Mouse (Mus musculus) hindbrain, embryonic 16.5 days (tissue): ENCODE data around the gene Vkorc1. TPM values are rescaled to one million over a fixed set of nuclear protein-coding genes. Genes with fewer than 3 reads are reported as not detected.
"Not testable (repeated sequence)": the region's sequence is repeated elsewhere in the genome, so short reads cannot be mapped to it uniquely, and the experiment has no call there.

Experiments
- ATAC-seq: fragments of 200-750 bp; cut with Nextera tagmentation; 2 replicates; pipeline ENCODE4 v1.8.0; 2017; ENCODE audit warnings: moderate TSS enrichment, moderate library complexity
- H3K27ac ChIP-seq: fragments of 300-500 bp; sonication (generic); 2 replicates; pipeline ENCODE4 v1.5.1; 2014; ENCODE audit warnings: low read depth, mild to moderate bottlenecking, control low read depth, low read length, moderate library complexity
- H3K27me3 ChIP-seq: fragments of 300-500 bp; sonication (generic); replicated peaks from 2 replicates; pipeline ENCODE4 v1.6.1; 2014; ENCODE audit warnings: low read length; ENCODE audit not compliant: control insufficient read depth, insufficient read depth
- H3K36me3 ChIP-seq: fragments of 300-500 bp; sonication (generic); 2 replicates; pipeline ENCODE4 v1.6.1; 2014; ENCODE audit warnings: mild to moderate bottlenecking, low read length, moderate library complexity, mixed read lengths; ENCODE audit not compliant: control insufficient read depth, insufficient read depth
- H3K4me1 ChIP-seq: fragments of 300-500 bp; sonication (generic); 2 replicates; pipeline ENCODE4 v1.6.1; 2014; ENCODE audit warnings: low read depth, low read length; ENCODE audit not compliant: control insufficient read depth, insufficient read depth
- H3K4me2 ChIP-seq: fragments of 300-500 bp; sonication (generic); 2 replicates; pipeline ENCODE4 v1.6.1; 2014; ENCODE audit warnings: mild to moderate bottlenecking, low read length, control low read depth, moderate library complexity
- H3K4me3 ChIP-seq: fragments of 300-500 bp; sonication (generic); 2 replicates; pipeline ENCODE4 v1.5.1; 2014; ENCODE audit warnings: mild to moderate bottlenecking, low read length, control low read depth, moderate library complexity
- H3K9ac ChIP-seq: fragments of 300-500 bp; sonication (generic); 2 replicates; pipeline ENCODE4 v1.6.1; 2014; ENCODE audit warnings: low read depth, mild to moderate bottlenecking, control low read depth, low read length, moderate library complexity
- H3K9me3 ChIP-seq: fragments of 300-500 bp; sonication (generic); 2 replicates; pipeline ENCODE4 v1.6.1; 2014; ENCODE audit warnings: mild to moderate bottlenecking, low read length, moderate library complexity; ENCODE audit not compliant: control insufficient read depth
- WGBS: fragments of 180-500 bp; shearing (Covaris S2); extraction: QIAGEN DNeasy Blood & Tissue Kit; methylation state at CpG from one replicate; pipeline ENCODE4 v1.1.7; 2014; 5-methylcytosine and 5-hydroxymethylcytosine counted together
- polyA plus RNA-seq: library from polyadenylated mRNA; unstranded; fragments of >200 nt; fragmentation: Nextera tagmentation; extraction: Ambion mirVana; gene quantifications from 2 replicates; pipeline ENCODE4 v1.2.1, GENCODE M21; 2015

Vkorc1 gene
- polyA plus RNA-seq, 1 experiment from 2014 or later = 75.2 TPM

DNA sequence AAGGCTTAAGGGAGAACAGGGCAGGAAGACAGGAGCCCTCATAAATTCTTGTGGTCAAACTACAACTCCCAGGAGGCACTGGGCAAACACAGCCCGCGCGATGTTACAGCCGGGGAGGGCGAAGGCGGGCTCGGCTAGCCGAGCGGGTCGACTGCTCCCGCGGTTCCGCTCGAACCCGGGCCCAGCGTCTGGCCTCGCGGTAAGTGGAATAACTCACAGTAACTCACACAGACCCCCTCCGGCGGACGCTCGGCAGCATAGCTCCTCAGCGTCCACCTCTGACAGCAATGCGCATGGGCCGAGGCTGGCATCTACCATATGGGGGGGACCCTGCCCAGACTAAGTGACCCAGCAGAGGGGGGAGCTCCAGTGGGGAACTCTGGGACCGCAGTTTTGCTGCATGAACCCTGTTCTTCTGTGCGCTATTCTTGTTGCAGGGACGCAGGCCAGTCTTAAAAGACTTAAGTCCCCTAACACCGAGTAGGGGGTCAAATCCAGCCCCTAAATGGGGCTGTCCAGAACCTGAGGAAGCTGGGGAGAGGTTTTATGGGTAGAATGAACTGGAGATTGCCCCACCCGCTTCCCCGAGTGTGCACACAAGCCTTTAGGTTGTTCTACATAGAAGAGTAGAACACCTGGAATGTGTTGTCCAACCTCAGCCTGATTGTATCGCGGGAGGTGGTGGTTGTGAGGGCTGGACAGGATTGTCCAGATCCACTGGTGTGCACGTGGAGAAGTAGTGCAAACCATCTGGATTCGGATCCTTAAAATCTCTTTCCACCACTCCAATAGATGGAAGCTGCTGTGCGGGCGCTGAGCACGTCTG, 8.8 kb upstream of the Vkorc1 start, which contains the start of gene Bckdk:
Gene Bckdk, plus strand, starts transcription at position 112 of the 826 bp plus-strand sequence.
- H3K4me1 ChIP-seq = peaks cover 9% of the 10 kb centered on the region
- WGBS = 9% methylated on average over 31 of the region's 38 CpGs
- H3K27me3 ChIP-seq = no peaks in the 10 kb centered on the region
- no peaks in the 10 kb centered on the region for H3K9me3 ChIP-seq
- peak; percentile 95 for ATAC-seq
- peak within 1 kb of the TSS; percentile 69 for H3K4me3 ChIP-seq
- peak within 1 kb of the TSS; percentile 83 for H3K9ac ChIP-seq
- peaks cover 22% of the 10 kb centered on the region for H3K36me3 ChIP-seq
- peak within 1 kb of the TSS; percentile 88 for H3K27ac ChIP-seq
- H3K4me2 ChIP-seq = peak within 1 kb of the TSS; percentile 59

DNA sequence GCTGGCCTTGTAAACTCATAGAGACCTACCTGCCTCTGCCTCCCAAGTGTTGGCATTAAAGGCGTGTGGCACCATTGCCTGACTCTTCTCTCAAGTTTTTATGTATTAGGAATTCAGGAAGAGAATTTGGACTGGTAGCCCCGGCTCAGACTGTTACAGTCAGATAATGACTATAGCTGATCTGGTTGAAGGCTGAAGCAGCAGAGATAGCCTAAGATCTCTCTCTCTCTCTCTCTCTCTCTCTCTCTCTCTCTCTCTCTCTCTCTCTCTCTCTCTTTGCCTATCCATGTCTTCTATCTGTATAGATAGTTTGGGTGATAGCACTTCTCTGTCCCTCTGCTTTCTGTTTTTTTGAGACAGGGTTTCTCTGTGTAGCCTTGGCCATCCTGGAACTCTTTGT, 6.4 kb upstream of the Vkorc1 start:
- ATAC-seq = no peak
- Histone ChIP-seq H3K4me1 (peaks cover 9% of the 10 kb centered on the region), H3K9me3 (no peaks in the 10 kb centered on the region), H3K9ac (no peak overlapping the region), H3K36me3 (no peaks in the 10 kb centered on the region), H3K27me3 (no peaks in the 10 kb centered on the region), H3K4me2 (no peak overlapping the region), H3K27ac (no peak overlapping the region), H3K4me3 (no peak overlapping the region)
- WGBS = 78% methylated on average over 2 of the region's 2 CpGs

DNA sequence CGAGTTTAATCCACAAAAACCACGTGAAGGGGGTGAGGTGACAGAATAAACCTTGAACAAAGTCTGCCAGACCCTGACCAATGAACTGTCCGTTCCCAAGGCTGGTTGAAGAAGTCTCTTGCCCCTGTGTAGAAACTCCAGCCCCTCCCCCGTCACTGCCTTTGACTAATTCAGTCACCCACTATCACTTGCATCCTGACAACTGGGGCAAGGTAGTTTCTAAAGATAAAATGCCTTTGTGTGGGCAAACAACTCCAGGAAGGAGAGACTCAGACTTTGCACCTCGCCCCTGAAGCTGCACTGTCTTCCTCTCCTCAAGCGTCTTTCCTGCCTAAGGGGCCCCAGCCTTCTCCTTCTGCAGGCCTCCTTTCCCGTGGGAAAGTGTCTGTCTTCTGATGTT, 4.6 kb upstream of the Vkorc1 start:
- no peak overlapping the region for H3K9ac ChIP-seq
- no peaks in the 10 kb centered on the region for H3K9me3 ChIP-seq
- WGBS = 52% methylated on average over 7 of the region's 7 CpGs
- no peak overlapping the region for H3K4me2 ChIP-seq
- no peak overlapping the region for H3K27ac ChIP-seq
- no peak for ATAC-seq
- no peak overlapping the region for H3K4me3 ChIP-seq
- H3K36me3 ChIP-seq = no peaks in the 10 kb centered on the region
- H3K4me1 ChIP-seq = peaks cover 6% of the 10 kb centered on the region
- H3K27me3 ChIP-seq = no peaks in the 10 kb centered on the region

DNA sequence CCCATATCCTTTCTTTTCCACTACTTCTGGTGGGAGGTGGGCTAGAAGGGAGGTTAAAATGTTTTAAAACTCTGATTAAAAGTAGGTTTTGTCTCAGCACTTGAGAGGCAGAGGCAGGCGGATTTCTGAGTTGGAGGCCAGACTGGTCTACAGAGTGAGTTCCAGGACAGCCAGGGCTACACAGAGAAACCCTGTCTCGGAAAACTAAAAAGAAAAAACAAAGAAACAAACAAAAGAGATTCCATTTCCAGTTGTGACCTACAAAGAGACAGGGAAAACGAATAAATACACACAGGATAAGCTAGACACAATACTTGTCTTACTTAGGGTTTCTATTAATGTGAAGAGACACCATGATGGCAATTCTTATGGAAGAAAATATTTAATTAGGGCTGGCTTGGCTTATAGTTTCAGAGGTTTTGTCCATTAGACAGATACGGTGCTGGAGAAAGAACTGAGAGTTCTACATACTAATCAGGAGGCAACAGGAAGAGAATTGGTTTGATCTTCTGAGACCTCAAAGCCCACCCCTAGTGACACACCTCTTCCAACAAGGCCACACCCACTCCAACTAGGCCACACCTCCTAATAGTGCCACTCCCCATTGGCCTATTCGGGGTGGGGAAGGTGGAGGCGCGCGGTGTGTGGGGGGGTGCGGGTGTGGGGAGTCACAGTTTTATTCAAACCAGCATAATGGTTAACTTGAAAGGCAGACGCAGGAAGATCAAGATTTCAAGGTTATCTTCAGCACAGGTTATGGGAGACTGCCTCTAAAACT, 3.0 kb upstream of the Vkorc1 start:
- WGBS = 38% methylated on average over 10 of the region's 10 CpGs
- H3K4me2 ChIP-seq = no peak overlapping the region
- H3K4me1 ChIP-seq = peaks cover 7% of the 10 kb centered on the region
- no peaks in the 10 kb centered on the region for H3K36me3 ChIP-seq
- no peaks in the 10 kb centered on the region for H3K27me3 ChIP-seq
- ATAC-seq = no peak
- H3K4me3 ChIP-seq = no peak overlapping the region
- no peak overlapping the region for H3K9ac ChIP-seq
- H3K27ac ChIP-seq = no peak overlapping the region
- H3K9me3 ChIP-seq = no peaks in the 10 kb centered on the region

DNA sequence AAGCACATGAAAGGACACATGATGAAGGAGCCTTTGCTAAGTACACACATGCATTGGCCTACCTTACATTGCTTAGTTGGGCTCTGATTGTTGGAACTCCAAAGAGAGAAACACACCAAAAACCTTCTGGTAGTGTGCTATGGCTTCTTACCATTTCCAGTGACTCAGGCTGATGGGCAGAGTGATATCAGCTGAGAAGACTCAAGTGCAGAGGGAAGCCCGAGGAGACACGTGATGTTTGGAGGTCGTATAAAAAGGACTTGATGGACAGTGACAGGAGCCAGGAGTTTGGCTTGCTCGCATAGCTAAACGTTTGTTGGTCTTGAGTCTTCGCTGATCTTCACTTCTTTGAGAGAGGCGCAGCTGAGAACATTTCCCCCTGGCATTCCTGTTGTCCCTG, 2.1 kb upstream of the Vkorc1 start:
- H3K4me1 ChIP-seq = peaks cover 7% of the 10 kb centered on the region
- no peak for ATAC-seq
- H3K9ac ChIP-seq = no peak overlapping the region
- 90% methylated on average over 7 of the region's 7 CpGs for WGBS
- no peak overlapping the region for H3K27ac ChIP-seq
- no peak overlapping the region for H3K4me2 ChIP-seq
- no peaks in the 10 kb centered on the region for H3K36me3 ChIP-seq
- H3K9me3 ChIP-seq = no peaks in the 10 kb centered on the region
- no peaks in the 10 kb centered on the region for H3K27me3 ChIP-seq
- no peak overlapping the region for H3K4me3 ChIP-seq

DNA sequence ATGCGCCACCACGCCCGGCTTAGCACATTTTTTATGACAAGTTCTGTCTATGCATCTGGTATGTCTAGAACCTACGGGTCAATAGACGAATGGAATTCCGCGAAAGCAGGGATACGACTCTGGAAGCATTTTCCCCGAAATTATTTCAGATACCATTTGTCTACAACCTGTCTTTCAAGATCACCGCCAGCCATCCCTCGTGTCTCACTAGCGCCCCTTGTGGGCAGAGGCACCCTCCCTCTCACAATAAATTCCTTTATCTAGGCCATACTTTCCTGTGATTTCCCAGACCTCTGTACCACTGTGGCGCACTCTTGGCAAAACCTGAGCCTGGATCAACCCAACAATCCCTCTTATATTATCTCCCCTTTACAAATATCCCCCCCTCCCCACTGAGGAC, 967 bp upstream of the Vkorc1 start:
- peaks cover 7% of the 10 kb centered on the region for H3K4me1 ChIP-seq
- H3K4me3 ChIP-seq = no peak overlapping the region
- H3K9me3 ChIP-seq = no peaks in the 10 kb centered on the region
- no peak overlapping the region for H3K27ac ChIP-seq
- WGBS = 61% methylated on average over 13 of the region's 13 CpGs
- no peak overlapping the region for H3K4me2 ChIP-seq
- no peak overlapping the region for H3K9ac ChIP-seq
- no peaks in the 10 kb centered on the region for H3K27me3 ChIP-seq
- ATAC-seq = no peak
- no peaks in the 10 kb centered on the region for H3K36me3 ChIP-seq

DNA sequence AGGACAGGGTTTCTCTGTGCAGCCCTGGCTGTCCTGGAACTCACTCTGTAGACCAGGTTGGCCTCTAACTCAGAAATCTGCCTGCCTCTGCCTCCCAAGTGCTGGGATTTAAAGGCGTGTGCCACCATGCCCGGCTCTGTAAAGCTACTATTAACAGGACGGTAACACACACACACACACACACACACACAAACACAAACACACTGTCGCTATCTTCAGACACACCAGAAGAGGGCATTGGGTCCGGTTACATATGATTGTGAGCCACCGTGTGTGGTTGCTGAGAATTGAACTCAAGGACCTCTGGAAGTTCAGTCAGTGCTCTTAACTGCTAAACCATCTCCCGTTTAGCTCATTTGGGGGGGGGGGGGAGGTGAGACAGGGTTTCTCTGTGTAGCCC, 474 bp upstream of the Vkorc1 start:
- peak; percentile 10 for ATAC-seq
- H3K9me3 ChIP-seq, H3K27me3 ChIP-seq, H3K9ac ChIP-seq, H3K4me1 ChIP-seq, H3K36me3 ChIP-seq, H3K27ac ChIP-seq: not testable (repeated sequence)
- Histone ChIP-seq H3K4me2 (peak overlapping the region; percentile 88), H3K4me3 (peak overlapping the region; percentile 79)
- 72% methylated on average over 7 of the region's 7 CpGs for WGBS

DNA sequence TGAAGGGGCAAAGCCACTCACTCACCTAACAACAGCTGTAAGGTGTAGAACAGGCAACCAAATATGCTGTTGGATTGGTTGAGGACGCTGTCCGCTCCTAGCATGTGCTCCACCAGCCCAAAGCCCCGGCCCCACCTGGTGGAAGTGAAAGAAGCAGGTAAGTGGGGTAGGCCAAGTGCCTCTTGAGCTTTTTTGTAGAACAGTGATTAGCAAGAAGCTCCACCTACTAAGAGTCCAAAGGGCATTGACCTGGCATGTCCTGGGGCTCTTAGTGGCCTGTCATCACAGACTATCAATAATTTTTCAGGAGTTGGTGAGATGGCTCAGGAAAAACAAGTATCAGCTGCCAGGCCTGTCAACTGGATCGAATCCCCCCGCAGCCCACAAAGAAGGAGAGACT, 937 bp downstream of the Vkorc1 start:
- H3K27ac ChIP-seq = no peak overlapping the region
- peaks cover 7% of the 10 kb centered on the region for H3K4me1 ChIP-seq
- peak overlapping the region; percentile 88 for H3K4me2 ChIP-seq
- peak overlapping the region; percentile 79 for H3K4me3 ChIP-seq
- H3K9ac ChIP-seq = peak overlapping the region; percentile 75; the same call in 1 of the 2 replicates
- no peak for ATAC-seq
- peaks cover 4% of the 10 kb centered on the region; the same call in 1 of the 2 replicates for H3K36me3 ChIP-seq
- no peaks in the 10 kb centered on the region for H3K27me3 ChIP-seq
- WGBS = 85% methylated on average over 5 of the region's 5 CpGs
- H3K9me3 ChIP-seq = no peaks in the 10 kb centered on the region

DNA sequence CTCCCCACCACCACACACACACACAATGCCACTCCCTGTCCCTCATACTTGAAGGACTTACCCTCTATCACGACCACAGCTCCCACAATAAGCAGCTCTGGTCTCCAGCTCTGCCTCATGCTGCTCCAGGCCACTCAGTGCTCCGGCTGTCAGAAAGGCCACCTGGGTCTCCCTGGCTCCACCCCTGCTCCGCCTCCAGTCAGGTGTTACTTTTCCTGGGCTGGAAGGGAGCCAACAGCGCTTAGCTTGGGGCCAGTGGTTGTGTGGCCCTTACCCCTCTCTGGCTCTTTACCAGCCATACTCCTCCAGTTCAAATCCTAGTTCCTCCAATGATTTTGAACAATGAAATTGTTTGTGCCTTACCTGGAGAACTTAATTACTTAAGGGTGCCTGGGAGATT, 4.6 kb downstream of the Vkorc1 start, which contains the start of gene Prss53:
Gene Prss53, minus strand, starts transcription at position 173 of the 400 bp plus-strand sequence.
- no peaks in the 10 kb centered on the region for H3K9me3 ChIP-seq
- H3K9ac ChIP-seq = no peak within 1 kb of the TSS
- H3K27ac ChIP-seq = no peak within 1 kb of the TSS
- no peak within 1 kb of the TSS for H3K4me3 ChIP-seq
- H3K36me3 ChIP-seq = peaks cover 24% of the 10 kb centered on the region
- 31% methylated on average over 4 of the region's 4 CpGs for WGBS
- no peak within 1 kb of the TSS for H3K4me2 ChIP-seq
- H3K4me1 ChIP-seq = peaks cover 7% of the 10 kb centered on the region
- no peaks in the 10 kb centered on the region for H3K27me3 ChIP-seq
- no peak for ATAC-seq
